Comparison of ENCODE assay signal across 8 mouse cellular contexts in the genomic region with DNA sequence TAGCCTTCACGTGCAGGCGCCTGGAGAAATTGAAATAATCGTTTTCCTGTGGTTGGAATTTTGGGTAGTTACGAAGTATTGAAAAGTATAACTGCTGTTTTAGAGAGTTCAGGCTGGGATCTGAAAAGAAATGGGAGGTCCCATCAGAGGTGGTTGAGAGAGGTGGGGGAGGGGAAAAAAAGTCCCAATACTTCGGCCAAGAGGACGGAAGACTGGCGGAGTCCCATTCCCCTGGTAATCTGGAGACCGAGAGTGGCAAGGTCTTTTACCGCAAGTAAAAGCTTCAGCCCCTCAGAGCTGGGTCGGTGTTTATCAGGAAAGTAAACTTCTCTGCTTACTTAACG. TPM values are rescaled to one million over a fixed set of nuclear protein-coding genes. Genes with fewer than 3 reads are reported as not detected.
DNase-seq lines count a peak whose midpoint lies in the region; ATAC-seq lines count a peak whose summit lies in the region.
"Had no signal": no experiment of that assay in that cellular context is flagged by ENCODE, and none has a peak within 500 bp of the region (broad histone marks: within the 10 kb centered on the region; RNA-seq: fewer than 3 reads in every experiment).

No protein-coding gene starts in this region.

- H3K4me2 ChIP-seq in lung, embryonic 16.5 days (ENCODE audit: low read depth, low read length), result peak overlapping the region; percentile 77
- peak overlapping the region; percentile 67 for H3K4me2 ChIP-seq in forebrain, embryonic 12.5 days
- peak overlapping the region; percentile 52 for H3K4me2 ChIP-seq in limb, embryonic 11.5 days (ENCODE audit: low read depth, severe bottlenecking)
- peak overlapping the region; percentile 82 for H3K4me2 ChIP-seq in neural tube, embryonic 15.5 days

- no peaks in the 10 kb centered on the region for H3K27me3 ChIP-seq in lung, embryonic 16.5 days (ENCODE audit: control insufficient read depth, insufficient read depth, low read depth, low read length)
- H3K27me3 ChIP-seq in forebrain, embryonic 12.5 days, result peaks cover 62% of the 10 kb centered on the region
- H3K27me3 ChIP-seq in limb, embryonic 11.5 days (ENCODE audit: control insufficient read depth, insufficient read depth, low read length), result 0 out of 2 replicates have a peak, but pooled peaks cover 4% of the 10 kb centered on the region
- H3K27me3 ChIP-seq in neural tube, embryonic 15.5 days (replicated peaks), result peaks cover 13% of the 10 kb centered on the region; the same call in 1 of the 2 replicates

- WGBS in lung, embryonic 16.5 days, result 4% methylated on average over 11 of the region's 11 CpGs
- WGBS in forebrain, embryonic 12.5 days, result 3% methylated on average over 11 of the region's 11 CpGs
- 2% methylated on average over 11 of the region's 11 CpGs for WGBS in limb, embryonic 11.5 days
- WGBS in neural tube, embryonic 15.5 days, result 2% methylated on average over 11 of the region's 11 CpGs

- no peak for ATAC-seq in lung, embryonic 16.5 days (ENCODE audit: low read depth)
- no peak for ATAC-seq in forebrain, embryonic 12.5 days (ENCODE audit: low FRiP score)
- ATAC-seq in limb, embryonic 11.5 days (ENCODE audit: insufficient number of reproducible peaks, low FRiP score, low TSS enrichment, low read depth), result no peak
- ATAC-seq in neural tube, embryonic 15.5 days (ENCODE audit: low FRiP score), result no peak
- no peak for ATAC-seq in inflammation-experienced regulatory T-cells, adult 6 months

- H3K4me3 ChIP-seq in lung, embryonic 16.5 days (ENCODE audit: low read length), result peak overlapping the region; percentile 50
- H3K4me3 ChIP-seq in forebrain, embryonic 12.5 days (replicated peaks), result peak overlapping the region; percentile 39
- H3K4me3 ChIP-seq in limb, embryonic 11.5 days (ENCODE audit: low read depth, low read length), result no peak overlapping the region; the same call in 1 of the 2 replicates
- H3K4me3 ChIP-seq in neural tube, embryonic 15.5 days (replicated peaks), result peak overlapping the region; percentile 39

- peak overlapping the region; percentile 36; the same call in 1 of the 2 replicates for H3K9ac ChIP-seq in lung, embryonic 16.5 days (ENCODE audit: low read length)
- 0 out of 2 replicates have a peak overlapping the region, but pooled peaks have one; percentile 46 for H3K9ac ChIP-seq in forebrain, embryonic 12.5 days
- H3K9ac ChIP-seq in limb, embryonic 11.5 days (ENCODE audit: low read length), result no peak overlapping the region; the same call in 1 of the 2 replicates
- peak overlapping the region; percentile 51; the same call in 1 of the 2 replicates for H3K9ac ChIP-seq in neural tube, embryonic 15.5 days (replicated peaks)

- no peaks in the 10 kb centered on the region for H3K36me3 ChIP-seq in lung, embryonic 16.5 days (ENCODE audit: control insufficient read depth, insufficient read depth, low read length)
- no peaks in the 10 kb centered on the region for H3K36me3 ChIP-seq in forebrain, embryonic 12.5 days (replicated peaks)
- H3K36me3 ChIP-seq in limb, embryonic 11.5 days (ENCODE audit: control insufficient read depth, insufficient read depth, low read length), result no peaks in the 10 kb centered on the region
- H3K36me3 ChIP-seq in neural tube, embryonic 15.5 days, result no peaks in the 10 kb centered on the region

- H3K4me1 ChIP-seq in lung, embryonic 16.5 days (replicated peaks; ENCODE audit: control insufficient read depth, insufficient read depth, low read length), result peaks cover 13% of the 10 kb centered on the region
- H3K4me1 ChIP-seq in forebrain, embryonic 12.5 days, result peaks cover 28% of the 10 kb centered on the region
- peaks cover 3% of the 10 kb centered on the region; the same call in 1 of the 2 replicates for H3K4me1 ChIP-seq in limb, embryonic 11.5 days (ENCODE audit: control insufficient read depth, insufficient read depth, low read length)
- H3K4me1 ChIP-seq in neural tube, embryonic 15.5 days, result peaks cover 26% of the 10 kb centered on the region

- H3K27ac ChIP-seq in lung, embryonic 16.5 days (ENCODE audit: low read length), result peak overlapping the region; percentile 24; the same call in 1 of the 2 replicates
- H3K27ac ChIP-seq in forebrain, embryonic 12.5 days, result no peak overlapping the region
- no peak overlapping the region for H3K27ac ChIP-seq in limb, embryonic 11.5 days (replicated peaks; ENCODE audit: low read depth, low read length)
- H3K27ac ChIP-seq in neural tube, embryonic 15.5 days (replicated peaks), result no peak overlapping the region

- H3K9me3 ChIP-seq in lung, embryonic 16.5 days (ENCODE audit: control insufficient read depth, low read length), result no peaks in the 10 kb centered on the region
- no peaks in the 10 kb centered on the region for H3K9me3 ChIP-seq in forebrain, embryonic 12.5 days
- H3K9me3 ChIP-seq in limb, embryonic 11.5 days (ENCODE audit: control insufficient read depth, low read length), result no peaks in the 10 kb centered on the region
- H3K9me3 ChIP-seq in neural tube, embryonic 15.5 days (replicated peaks), result no peaks in the 10 kb centered on the region

- DNase-seq in lung, postnatal 4 days, result no peak
- no peak for DNase-seq in limb, embryonic 11.5 days (ENCODE audit: low spot score)
- DNase-seq in thymus, postnatal 36 days, result no peak

RNA-seq across cellular contexts. Expression of a gene that starts 7.6 kb away (rescaled TPM):
- not detected in 2 replicates for polyA plus RNA-seq in lung, embryonic 16.5 days (2015; fragmentation: Nextera tagmentation; extraction: Ambion mirVana)
- polyA plus RNA-seq in forebrain, embryonic 12.5 days (2016; fragmentation: Nextera tagmentation; extraction: Ambion mirVana), result not detected in 2 replicates
- not detected in 2 replicates for polyA plus RNA-seq in limb, embryonic 11.5 days (2014; fragmentation: Nextera tagmentation; extraction: Ambion mirVana)
- polyA plus RNA-seq in neural tube, embryonic 15.5 days (2015; fragmentation: Nextera tagmentation; extraction: Ambion mirVana), result not detected in 2 replicates
- polyA plus RNA-seq in inflammation-experienced regulatory T-cells, adult 6 months (2017; shearing (Covaris generic)), result not detected
- polyA plus RNA-seq: brain, embryonic 14.5 days had no signal

RNA-seq across cellular contexts. Expression of a gene that starts 24.1 kb away (rescaled TPM):
- polyA plus RNA-seq in lung, embryonic 16.5 days (2015; fragmentation: Nextera tagmentation; extraction: Ambion mirVana), result 4.9 and 5.2 TPM in 2 replicates
- polyA plus RNA-seq in forebrain, embryonic 12.5 days (2016; fragmentation: Nextera tagmentation; extraction: Ambion mirVana), result 8.9 and 9.0 TPM in 2 replicates
- polyA plus RNA-seq in limb, embryonic 11.5 days (2014; fragmentation: Nextera tagmentation; extraction: Ambion mirVana), result 4.3 and 5.4 TPM in 2 replicates
- 13.4 and 15.4 TPM in 2 replicates for polyA plus RNA-seq in neural tube, embryonic 15.5 days (2015; fragmentation: Nextera tagmentation; extraction: Ambion mirVana)
- polyA plus RNA-seq in inflammation-experienced regulatory T-cells, adult 6 months (2017; shearing (Covaris generic)), result 1 to 10 TPM; 1.6 to 3.5 (median 2.4) TPM

RNA-seq across cellular contexts. Expression of a gene that starts 53.5 kb away (rescaled TPM):
- 3.9 and 5.3 TPM in 2 replicates for polyA plus RNA-seq in lung, embryonic 16.5 days (2015; fragmentation: Nextera tagmentation; extraction: Ambion mirVana)
- polyA plus RNA-seq in forebrain, embryonic 12.5 days (2016; fragmentation: Nextera tagmentation; extraction: Ambion mirVana), result 0.42 and 0.65 TPM in 2 replicates
- 1.0 and 1.3 TPM in 2 replicates for polyA plus RNA-seq in limb, embryonic 11.5 days (2014; fragmentation: Nextera tagmentation; extraction: Ambion mirVana)
- 0.72 and 2.1 TPM in 2 replicates for polyA plus RNA-seq in neural tube, embryonic 15.5 days (2015; fragmentation: Nextera tagmentation; extraction: Ambion mirVana)
- polyA plus RNA-seq in inflammation-experienced regulatory T-cells, adult 6 months (2017; shearing (Covaris generic)), result 10 to 100 TPM in 2 of 3 experiments, 1 to 10 TPM in 1; 6.1 to 10.6 (median 10.2) TPM
